Mouse (Mus musculus) gastrocnemius, postnatal 10 days (tissue): ENCODE measurements around the gene Syt8. TPM values are rescaled to one million over a fixed set of nuclear protein-coding genes. Genes with fewer than 3 reads are reported as not detected.

Experiments used
- DNase-seq: peaks from one replicate; pipeline ENCODE4 v3.0.0; 2021; ENCODE audit warnings: mixed read lengths
- total RNA-seq, 2 experiments: library from RNA; stranded (reverse); gene quantifications; 2 replicates each; pipeline ENCODE4 v1.2.3; 2021

Gene Syt8
- total RNA-seq, 2 experiments from 2014 or later = 0.36 TPM; not detected in 1

GRCm38 (mm10) chr7:142408686-142409085 lies 26.0 kb upstream of the Syt8 start:
- no peak for DNase-seq

DNA sequence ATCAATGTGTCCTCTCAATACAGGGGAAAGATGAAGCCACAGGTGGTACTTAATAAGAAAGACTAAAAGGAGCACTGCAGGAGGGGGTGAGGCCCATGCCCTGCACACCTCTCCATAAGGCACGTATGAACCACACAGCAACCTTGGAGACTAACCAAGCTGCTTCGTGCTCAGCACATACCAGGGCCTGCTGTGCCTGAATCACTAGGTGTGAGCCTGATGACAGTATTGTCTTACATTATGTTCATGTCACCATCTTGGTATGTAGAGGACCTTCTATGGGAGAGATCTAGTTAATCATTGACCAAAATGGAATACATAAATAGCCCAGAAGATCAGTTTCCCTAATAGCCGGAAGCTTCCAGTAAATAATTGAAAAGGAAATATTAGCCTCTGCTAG lies 25.0 kb upstream of the Syt8 start:
- DNase-seq = no peak

DNA sequence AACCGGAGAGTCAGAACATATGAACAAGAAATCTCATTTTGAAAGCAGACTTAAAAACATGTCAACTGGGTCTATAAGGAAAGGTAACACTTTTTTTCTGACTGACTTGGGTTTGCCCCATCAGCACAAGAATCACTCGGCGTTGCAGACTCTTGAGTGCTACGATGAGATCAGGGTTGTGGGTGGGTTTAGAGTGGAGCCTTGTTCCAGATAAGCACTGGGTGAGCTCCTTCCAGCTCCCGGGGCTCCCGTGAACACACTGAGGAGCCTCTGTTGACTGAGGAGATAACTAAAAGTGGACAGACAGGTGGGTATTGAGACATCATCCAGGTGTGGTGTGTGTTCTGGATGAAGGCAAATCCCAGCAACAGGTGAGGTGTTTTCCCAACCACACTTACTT lies 21.4 kb upstream of the Syt8 start:
- DNase-seq = no peak

DNA sequence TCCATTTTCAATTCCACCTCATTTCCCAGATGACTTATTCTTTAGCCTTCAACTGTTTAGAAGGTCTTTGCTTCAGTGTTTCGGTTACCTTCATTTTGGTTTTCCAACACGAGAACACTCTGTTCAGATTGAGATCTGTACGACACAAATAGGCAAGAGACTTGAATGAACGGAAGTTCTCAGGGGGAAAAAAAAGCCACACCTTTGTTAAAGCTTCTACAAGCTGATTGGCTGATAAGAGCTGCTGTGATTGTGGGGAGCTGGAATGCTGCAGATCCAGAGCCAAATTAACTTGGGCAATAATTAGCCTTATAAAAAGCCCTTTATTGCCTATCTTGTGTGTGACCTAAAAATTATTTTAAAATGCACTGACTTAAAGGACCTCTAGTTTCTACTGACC lies 19.3 kb upstream of the Syt8 start:
- DNase-seq = no peak

DNA sequence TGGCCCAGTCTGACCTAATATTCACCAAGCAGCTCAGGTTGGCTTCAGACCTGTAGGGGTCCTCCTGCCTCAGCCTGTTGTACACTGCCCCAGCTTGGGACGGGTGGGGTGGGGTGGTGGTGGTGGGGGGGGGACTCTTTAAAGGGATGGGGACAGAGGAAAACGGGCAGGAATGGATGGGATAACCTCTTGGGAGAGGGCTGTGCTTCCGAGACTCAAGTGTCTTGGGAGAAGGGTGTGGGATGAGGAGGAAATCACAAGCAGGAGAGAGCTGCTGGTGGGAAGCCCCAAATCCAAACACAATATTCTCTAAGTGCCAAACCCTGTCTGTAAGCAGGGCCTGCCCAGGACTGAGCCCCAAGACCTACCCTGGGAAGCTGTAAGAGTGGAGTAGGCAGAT lies 18.4 kb upstream of the Syt8 start:
- no peak for DNase-seq

DNA sequence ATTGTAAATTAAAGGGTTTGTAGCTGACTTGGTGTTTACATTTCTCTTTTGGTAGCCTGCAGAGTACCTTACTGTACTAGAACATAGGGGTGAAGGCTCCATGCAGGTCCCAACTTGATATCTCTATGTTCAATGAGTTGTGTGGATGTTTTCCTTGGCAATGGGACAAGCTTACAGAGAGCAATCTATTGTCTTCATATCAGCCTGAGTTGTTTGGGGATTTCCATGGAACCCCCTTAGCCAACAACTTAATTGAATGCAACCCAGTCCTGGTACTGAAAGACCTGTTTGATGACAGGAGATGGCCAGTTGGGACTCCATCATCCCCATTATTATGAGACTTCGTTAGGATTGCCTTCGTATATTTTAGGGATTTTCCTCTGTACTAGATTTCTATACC lies 16.6 kb upstream of the Syt8 start:
- DNase-seq = no peak

DNA sequence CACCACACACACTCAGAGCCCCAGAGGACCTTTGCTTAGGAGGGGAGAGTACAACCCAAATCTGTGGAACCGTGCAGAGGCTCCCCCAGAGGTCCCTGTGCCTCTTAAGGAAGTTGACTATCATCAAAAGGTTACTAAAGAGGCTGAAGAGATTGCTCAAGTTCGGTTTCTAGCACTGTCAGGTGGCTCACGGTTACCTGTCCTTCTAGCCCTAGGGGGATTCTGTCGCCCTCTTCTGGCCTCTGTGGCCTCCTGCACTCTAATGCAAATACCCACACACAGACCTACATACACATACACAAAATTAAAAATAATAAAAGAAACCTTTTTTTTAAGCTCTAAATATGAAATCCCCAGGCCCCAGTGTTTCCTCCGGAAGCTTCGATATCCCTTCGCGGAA lies 16.0 kb upstream of the Syt8 start:
- no peak for DNase-seq

DNA sequence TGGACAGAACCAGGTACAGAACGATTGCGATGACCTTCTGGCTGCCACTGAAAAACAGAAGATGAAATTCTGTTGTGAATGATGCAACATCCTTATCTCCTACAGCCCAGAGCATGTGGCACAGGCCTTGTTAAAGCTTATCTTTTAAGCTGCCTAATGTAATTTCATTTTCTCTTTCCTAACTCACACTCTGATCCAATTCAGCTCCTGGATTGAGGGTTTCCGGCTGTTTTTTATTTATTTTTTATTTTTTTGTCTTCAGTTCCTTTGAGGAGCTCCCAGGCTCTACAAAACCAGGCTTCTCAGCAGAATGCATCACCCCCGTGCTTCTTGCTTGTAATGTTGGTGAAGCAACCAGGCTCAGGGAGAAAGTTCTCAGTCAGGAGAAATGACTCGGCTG lies 14.8 kb upstream of the Syt8 start:
- no peak for DNase-seq

DNA sequence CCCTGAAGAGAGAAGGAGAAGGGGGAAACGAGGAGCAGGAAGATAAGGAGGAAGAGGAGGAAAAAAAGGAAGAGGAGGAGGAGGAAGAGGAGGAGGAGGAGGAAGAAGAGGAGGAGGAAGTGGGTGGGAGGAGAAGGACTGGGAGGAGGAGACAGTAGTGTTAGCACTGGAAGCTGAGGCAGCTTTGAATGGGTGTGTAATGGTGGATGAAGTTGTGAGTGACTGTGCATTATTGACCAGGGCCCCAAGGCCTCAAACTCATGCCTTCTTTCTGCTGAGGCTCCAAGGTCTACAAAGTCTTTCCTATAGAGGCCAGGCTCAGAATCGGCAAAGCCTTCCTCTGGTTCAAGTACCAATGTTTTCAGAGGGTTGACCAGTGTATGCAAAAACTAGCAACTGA lies 12.8 kb upstream of the Syt8 start:
- DNase-seq = no peak

- no peak for DNase-seq
These were observed 8.9 kb upstream of the Syt8 start for GRCm38 (mm10) chr7:142425641-142426213.

GRCm38 (mm10) chr7:142428213-142428612 lies 6.4 kb upstream of the Syt8 start:
- DNase-seq = peak; percentile 60

DNA sequence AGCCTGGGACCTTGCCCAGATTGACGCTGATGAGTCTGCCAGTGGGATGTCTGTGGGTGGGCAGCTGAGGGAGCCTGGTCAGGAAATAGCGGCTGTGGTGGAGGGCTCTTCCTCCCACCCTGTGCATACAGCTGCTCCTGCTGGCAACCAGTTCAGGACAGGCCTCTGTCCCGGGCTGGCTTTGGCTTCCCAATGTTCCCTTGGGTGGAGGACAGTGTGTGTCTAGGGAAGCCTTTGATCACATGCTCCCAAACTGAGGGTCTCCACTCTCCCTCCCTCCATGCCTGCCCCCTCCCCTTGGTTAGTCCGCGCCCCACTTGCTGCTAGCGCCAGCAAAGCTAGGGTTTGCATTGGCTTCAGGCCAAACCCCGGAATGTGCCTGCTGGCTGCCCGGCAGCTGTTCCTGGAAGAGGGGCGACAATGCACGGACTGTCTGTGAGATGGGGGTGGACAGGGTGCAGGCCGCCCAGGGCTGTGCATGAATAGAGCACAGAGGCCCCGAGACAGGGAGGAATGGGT lies 4.4 kb upstream of the Syt8 start:
- peak; percentile 65 for DNase-seq

- DNase-seq = no peak
These were observed 3.5 kb upstream of the Syt8 start for GRCm38 (mm10) chr7:142431106-142431505.

GRCm38 (mm10) chr7:142433623-142434022 lies 1.0 kb upstream of the Syt8 start:
- DNase-seq = no peak

- DNase-seq = peak; percentile 64
These were observed 874 bp downstream of the Syt8 start for GRCm38 (mm10) chr7:142435524-142435923.

GRCm38 (mm10) chr7:142437324-142437723 lies 2.7 kb downstream of the Syt8 start:
- DNase-seq = no peak

DNA sequence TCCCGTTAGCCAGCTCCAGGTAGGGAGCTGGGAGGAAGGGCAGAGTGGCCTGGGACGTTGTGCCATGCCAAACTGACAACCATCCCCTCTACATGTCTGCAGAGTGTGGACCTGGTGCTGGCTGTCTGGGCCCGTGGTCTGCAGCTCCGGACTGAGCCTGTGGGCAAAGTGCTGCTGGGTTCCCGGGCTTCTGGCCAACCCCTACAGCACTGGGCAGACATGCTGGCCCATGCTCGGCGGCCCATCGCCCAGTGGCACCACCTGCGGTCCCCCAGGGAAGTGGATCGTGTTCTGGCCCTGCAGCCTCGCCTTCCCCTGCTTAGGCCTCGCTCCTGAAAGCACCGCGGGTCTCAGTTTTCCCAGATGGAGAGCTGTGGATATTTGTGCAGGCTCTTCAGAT lies 5.3 kb downstream of the Syt8 start:
- DNase-seq = no peak

DNA sequence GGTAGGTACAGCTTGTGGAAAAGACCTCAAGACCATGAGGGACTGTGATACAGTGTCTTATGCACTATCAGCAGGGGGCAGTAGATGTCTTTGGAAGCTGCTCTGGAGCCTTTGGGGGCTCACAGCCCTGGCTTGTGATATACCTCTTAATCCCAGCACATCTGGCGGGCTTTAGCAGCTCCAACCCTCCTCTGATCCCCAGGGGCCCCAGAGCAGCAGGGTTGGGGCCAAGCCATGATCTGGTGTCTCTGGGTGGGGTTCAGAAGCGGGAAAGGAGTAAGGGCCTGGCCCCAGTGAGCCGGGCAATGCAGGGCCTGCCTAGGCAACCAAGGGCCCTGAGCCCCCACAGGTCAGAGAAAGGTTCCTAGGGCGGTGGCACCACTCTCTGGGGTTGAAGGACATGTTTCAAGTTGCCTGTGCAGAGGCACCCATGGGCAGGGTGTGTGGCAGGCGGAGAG lies 6.0 kb downstream of the Syt8 start:
- DNase-seq = peak; percentile 65

GRCm38 (mm10) chr7:142441585-142441984 lies 6.9 kb downstream of the Syt8 start, which contains the start of gene Tnni2:
Tnni2 (plus strand) TSS chr7:142441808.
- DNase-seq = peak; percentile 63

DNA sequence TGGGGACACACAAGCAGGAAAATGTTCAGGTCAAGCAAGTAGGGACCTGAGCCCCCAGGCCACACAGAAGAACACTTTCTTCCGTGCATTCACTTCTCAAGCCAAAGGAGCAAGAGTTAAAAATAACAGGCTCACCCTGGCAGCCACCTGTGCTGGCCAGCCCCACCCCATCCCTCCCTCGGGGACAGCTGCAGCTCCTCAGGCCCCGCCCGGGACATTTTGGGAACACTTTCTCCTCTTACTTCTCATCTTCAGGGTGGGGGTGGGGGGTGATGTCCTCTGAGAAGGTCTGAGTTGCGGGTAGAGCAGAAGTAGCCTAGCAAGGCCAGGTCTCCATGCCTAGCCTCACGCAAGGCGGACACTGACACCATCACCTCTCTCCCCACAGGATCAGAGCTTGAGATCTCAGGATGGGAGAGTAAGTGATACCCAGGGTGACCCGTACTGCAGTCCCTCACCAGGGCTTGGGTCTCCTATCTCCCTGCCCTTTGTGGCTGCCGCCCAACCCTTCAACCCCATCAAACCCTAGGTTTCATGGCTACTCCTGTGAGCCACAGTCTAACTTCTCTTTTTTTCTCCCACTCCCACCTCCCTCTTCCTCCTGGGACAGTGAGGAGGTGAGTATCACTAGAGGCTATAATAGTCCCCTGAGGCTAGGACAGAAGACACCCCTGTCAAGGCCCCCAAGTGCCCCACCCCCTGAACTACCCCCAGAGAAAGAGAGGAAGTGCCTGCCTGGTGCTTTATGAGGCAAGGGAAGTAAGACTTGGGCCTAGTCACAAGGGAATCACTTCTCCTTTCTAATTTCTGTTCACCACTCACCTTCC lies 7.6 kb downstream of the Syt8 start:
- no peak for DNase-seq

DNA sequence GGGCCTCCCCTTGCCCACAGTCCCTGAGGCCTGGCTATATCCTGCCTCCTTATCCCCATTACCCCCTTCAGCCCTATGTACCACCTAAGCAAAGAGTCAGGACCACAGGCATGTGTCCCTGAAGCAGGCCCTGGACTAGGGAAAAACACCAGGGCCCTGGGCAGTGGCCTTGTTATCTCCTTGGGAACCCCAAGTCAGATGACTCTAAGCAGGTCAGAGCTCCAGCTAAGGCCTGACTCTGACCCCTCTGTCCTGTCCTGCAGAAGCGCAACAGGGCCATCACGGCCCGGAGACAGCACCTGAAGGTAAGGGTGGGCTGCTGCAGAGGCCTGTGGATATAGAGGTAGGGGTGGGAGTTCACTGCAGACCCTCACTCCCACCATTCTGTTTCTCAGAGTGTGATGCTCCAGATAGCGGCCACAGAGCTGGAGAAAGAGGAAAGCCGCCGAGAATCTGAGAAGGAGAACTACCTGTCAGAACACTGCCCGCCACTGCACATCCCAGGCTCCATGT lies 8.3 kb downstream of the Syt8 start:
- DNase-seq = no peak

DNA sequence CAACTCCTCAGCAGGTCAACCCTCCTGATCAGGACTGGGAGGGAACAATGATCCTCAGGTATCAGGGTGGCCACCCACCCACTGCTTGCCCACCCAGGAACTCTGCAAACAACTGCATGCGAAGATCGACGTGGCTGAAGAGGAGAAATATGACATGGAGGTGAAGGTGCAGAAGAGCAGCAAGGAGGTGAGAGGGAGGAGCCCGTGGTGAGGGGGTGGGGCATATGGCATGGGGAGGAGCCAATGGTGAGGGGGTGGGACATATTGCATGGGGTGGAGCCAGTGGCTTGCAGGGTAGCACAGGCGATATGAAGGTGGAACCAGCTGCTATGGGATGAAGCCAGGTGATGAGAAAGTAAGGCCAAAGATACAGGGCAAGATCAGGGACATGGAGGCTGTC lies 8.8 kb downstream of the Syt8 start:
- no peak for DNase-seq

DNA sequence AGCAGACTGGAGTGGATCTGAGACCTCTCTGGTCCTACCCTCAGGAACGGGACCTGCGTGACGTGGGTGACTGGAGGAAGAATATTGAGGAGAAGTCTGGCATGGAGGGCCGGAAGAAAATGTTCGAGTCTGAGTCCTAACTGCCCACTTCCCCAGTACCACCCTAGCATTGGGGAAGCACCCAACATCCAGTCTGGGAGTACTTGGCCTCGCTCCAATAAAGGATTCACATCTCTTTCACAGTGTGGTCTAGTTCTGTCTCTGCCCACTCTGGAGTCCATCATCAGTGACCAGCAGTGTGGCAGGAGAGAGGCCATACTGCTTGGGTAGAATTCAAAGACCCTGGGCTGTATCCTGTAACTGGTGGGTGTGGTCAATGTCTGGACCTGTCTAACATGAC lies 9.5 kb downstream of the Syt8 start:
- DNase-seq = no peak

DNA sequence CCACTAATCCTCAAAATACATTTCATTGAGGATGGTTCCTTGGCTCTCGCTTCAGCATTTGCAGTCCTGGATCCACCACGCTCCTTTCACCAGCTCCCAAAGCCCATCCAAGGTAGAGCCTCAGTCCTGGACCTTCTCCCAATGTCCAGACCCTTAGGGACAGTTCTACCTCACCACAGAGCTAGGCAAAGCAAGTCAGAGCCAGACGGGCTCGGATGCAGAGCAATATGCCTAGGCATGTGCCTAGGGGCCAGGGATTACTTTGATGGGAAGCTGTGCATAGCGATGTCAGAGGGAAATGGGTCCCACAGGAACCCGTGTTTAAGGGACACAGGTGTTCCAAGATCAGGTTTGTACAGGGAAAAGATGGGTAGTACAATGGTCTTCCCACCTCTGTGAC lies 10.7 kb downstream of the Syt8 start:
- no peak for DNase-seq
